Mouse (Mus musculus): ENCODE results near the gene Fancm. TPM values are rescaled to one million over a fixed set of nuclear protein-coding genes. Genes with fewer than 3 reads are reported as not detected.

Gene Fancm
- polyA plus RNA-seq (2011; ENCODE audit: insufficient read depth, insufficient read length, low read depth, missing spikeins): 56.1 and 59.7 TPM in 2 replicates

- TF ChIP-seq POLR2A (IDR thresholded peaks at IDR 0.05; ENCODE audit: insufficient read depth, low read length) (peak; percentile 63), EP300 (IDR thresholded peaks at IDR 0.05; ENCODE audit: insufficient read depth, low read depth, low read length) (no peak)
- Histone ChIP-seq H3K9ac (ENCODE audit: low read depth, poor library complexity, severe bottlenecking) (peak within 1 kb of the TSS; percentile 93), H3K4me3 (ENCODE audit: low read depth, low read length) (peak within 1 kb of the TSS; percentile 89), H3K4me1 (ENCODE audit: control insufficient read depth, insufficient read depth, low read length) (no peaks in the 10 kb centered on the region), H3K9me3 (replicated peaks; ENCODE audit: control insufficient read depth, insufficient read depth, low read length, poor library complexity, severe bottlenecking) (no peaks in the 10 kb centered on the region), H3K36me3 (ENCODE audit: control insufficient read depth, insufficient read depth, low read length, poor library complexity, severe bottlenecking) (peaks cover 23% of the 10 kb centered on the region), H3K27me3 (ENCODE audit: control insufficient read depth, insufficient read depth, low read length, poor library complexity, severe bottlenecking) (no peaks in the 10 kb centered on the region), H3K27ac (ENCODE audit: insufficient read depth, low read length) (0 out of 2 replicates have a peak within 1 kb of the TSS, but pooled peaks have one; percentile 9)
Measured at GRCm38 (mm10) chr12:65075085-65075732, at the start of gene Fancm. TSS of gene Fancm (plus strand) at chr12:65075603.

GRCm38 (mm10) chr12:65035839-65036189, 39.6 kb upstream of the Fancm start:
- TF ChIP-seq POLR2A (IDR thresholded peaks at IDR 0.05; ENCODE audit: insufficient read depth, low read length) (no peak), CTCF (IDR thresholded peaks at IDR 0.05; ENCODE audit: low read depth, low read length) (no peak), EP300 (IDR thresholded peaks at IDR 0.05; ENCODE audit: insufficient read depth, low read depth, low read length) (no peak)
- no peak overlapping the region for H3K9ac ChIP-seq (ENCODE audit: low read depth, poor library complexity, severe bottlenecking)
- H3K27ac ChIP-seq (ENCODE audit: insufficient read depth, low read length): no peak overlapping the region
- H3K9me3 ChIP-seq (replicated peaks; ENCODE audit: control insufficient read depth, insufficient read depth, low read length, poor library complexity, severe bottlenecking): peaks cover 15% of the 10 kb centered on the region
- H3K4me1 ChIP-seq (ENCODE audit: control insufficient read depth, insufficient read depth, low read length): peaks cover 2% of the 10 kb centered on the region
- H3K27me3 ChIP-seq (ENCODE audit: control insufficient read depth, insufficient read depth, low read length, poor library complexity, severe bottlenecking): no peaks in the 10 kb centered on the region
- peaks cover 2% of the 10 kb centered on the region; the same call in 1 of the 2 replicates for H3K36me3 ChIP-seq (ENCODE audit: control insufficient read depth, insufficient read depth, low read length, poor library complexity, severe bottlenecking)
- no peak overlapping the region for H3K4me3 ChIP-seq (ENCODE audit: low read depth, low read length)

GRCm38 (mm10) chr12:65036190-65036870, 39.1 kb upstream of the Fancm start, which contains the start of gene Prpf39:
TSS of gene Prpf39 (plus strand) at chr12:65036333.
- Histone ChIP-seq H3K4me3 (ENCODE audit: low read depth, low read length) (peak within 1 kb of the TSS; percentile 82), H3K27me3 (ENCODE audit: control insufficient read depth, insufficient read depth, low read length, poor library complexity, severe bottlenecking) (no peaks in the 10 kb centered on the region), H3K27ac (ENCODE audit: insufficient read depth, low read length) (no peak within 1 kb of the TSS), H3K36me3 (ENCODE audit: control insufficient read depth, insufficient read depth, low read length, poor library complexity, severe bottlenecking) (peaks cover 2% of the 10 kb centered on the region; the same call in 1 of the 2 replicates), H3K9me3 (replicated peaks; ENCODE audit: control insufficient read depth, insufficient read depth, low read length, poor library complexity, severe bottlenecking) (peaks cover 15% of the 10 kb centered on the region), H3K9ac (ENCODE audit: low read depth, poor library complexity, severe bottlenecking) (peak within 1 kb of the TSS; percentile 85), H3K4me1 (ENCODE audit: control insufficient read depth, insufficient read depth, low read length) (peaks cover 2% of the 10 kb centered on the region)
- TF ChIP-seq POLR2A (IDR thresholded peaks at IDR 0.05; ENCODE audit: insufficient read depth, low read length) (peak; percentile 73), CTCF (IDR thresholded peaks at IDR 0.05; ENCODE audit: low read depth, low read length) (no peak)

- Histone ChIP-seq H3K36me3 (ENCODE audit: control insufficient read depth, insufficient read depth, low read length, poor library complexity, severe bottlenecking) (peaks cover 6% of the 10 kb centered on the region), H3K4me1 (ENCODE audit: control insufficient read depth, insufficient read depth, low read length) (peaks cover 2% of the 10 kb centered on the region), H3K9ac (ENCODE audit: low read depth, poor library complexity, severe bottlenecking) (peak overlapping the region; percentile 85), H3K27ac (ENCODE audit: insufficient read depth, low read length) (no peak overlapping the region), H3K27me3 (ENCODE audit: control insufficient read depth, insufficient read depth, low read length, poor library complexity, severe bottlenecking) (no peaks in the 10 kb centered on the region), H3K4me3 (ENCODE audit: low read depth, low read length) (peak overlapping the region; percentile 82), H3K9me3 (replicated peaks; ENCODE audit: control insufficient read depth, insufficient read depth, low read length, poor library complexity, severe bottlenecking) (peaks cover 15% of the 10 kb centered on the region)
- TF ChIP-seq POLR2A (IDR thresholded peaks at IDR 0.05; ENCODE audit: insufficient read depth, low read length): no peak
- no peak for TF ChIP-seq EP300 (IDR thresholded peaks at IDR 0.05; ENCODE audit: insufficient read depth, low read depth, low read length)
- no peak for TF ChIP-seq CTCF (IDR thresholded peaks at IDR 0.05; ENCODE audit: low read depth, low read length)
Measured at GRCm38 (mm10) chr12:65036892-65037545, 38.4 kb upstream of the Fancm start.

- H3K4me3 ChIP-seq (ENCODE audit: low read depth, low read length): no peak overlapping the region
- peak overlapping the region; percentile 85; the same call in 1 of the 2 replicates for H3K9ac ChIP-seq (ENCODE audit: low read depth, poor library complexity, severe bottlenecking)
- peaks cover 11% of the 10 kb centered on the region for H3K36me3 ChIP-seq (ENCODE audit: control insufficient read depth, insufficient read depth, low read length, poor library complexity, severe bottlenecking)
- H3K27ac ChIP-seq (ENCODE audit: insufficient read depth, low read length): no peak overlapping the region
- peaks cover 15% of the 10 kb centered on the region for H3K9me3 ChIP-seq (replicated peaks; ENCODE audit: control insufficient read depth, insufficient read depth, low read length, poor library complexity, severe bottlenecking)
- TF ChIP-seq CTCF (IDR thresholded peaks at IDR 0.05; ENCODE audit: low read depth, low read length): no peak
- no peak for TF ChIP-seq POLR2A (IDR thresholded peaks at IDR 0.05; ENCODE audit: insufficient read depth, low read length)
- no peak for TF ChIP-seq EP300 (IDR thresholded peaks at IDR 0.05; ENCODE audit: insufficient read depth, low read depth, low read length)
- H3K4me1 ChIP-seq (ENCODE audit: control insufficient read depth, insufficient read depth, low read length): peaks cover 2% of the 10 kb centered on the region
- no peaks in the 10 kb centered on the region for H3K27me3 ChIP-seq (ENCODE audit: control insufficient read depth, insufficient read depth, low read length, poor library complexity, severe bottlenecking)
Measured at GRCm38 (mm10) chr12:65037546-65037937, 37.9 kb upstream of the Fancm start.
